Mouse (Mus musculus) kidney, adult 2 months (tissue): Measurements from ENCODE around the gene Tmed2.

ENCODE experiments used
- CTCF ChIP-seq: fragments of 200-500 bp; conservative IDR thresholded peaks from 2 replicates; pipeline ENCODE4 v1.5.1; 2011; ENCODE audit warnings: low read depth, mild to moderate bottlenecking, control low read depth, low read length, moderate library complexity, mixed read lengths; ENCODE audit not compliant: insufficient read depth, insufficient read length
- POLR2A ChIP-seq: fragments of 200-500 bp; IDR thresholded peaks from one replicate; pipeline ENCODE4 v1.6.1; 2011; ENCODE audit warnings: low read depth, low read length, control low read depth

DNA sequence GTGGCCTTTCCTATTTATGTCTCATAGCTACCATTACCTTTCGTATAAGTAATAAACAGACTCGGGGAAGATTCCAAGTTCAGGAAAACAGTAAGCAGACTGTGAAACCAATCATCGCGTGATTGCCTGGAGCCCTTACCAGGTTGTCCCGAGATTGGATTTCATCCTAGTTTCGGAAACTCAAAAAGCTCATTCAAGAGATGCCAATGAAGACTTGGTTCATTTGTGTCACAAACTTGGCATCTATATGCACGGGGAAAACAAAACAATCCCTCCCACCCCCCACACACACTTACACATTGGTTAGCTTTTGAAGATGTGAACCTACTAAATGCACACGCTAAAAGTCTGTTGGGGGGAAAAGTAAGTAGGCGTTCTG is 11.6 kb downstream of the Tmed2 start:
- TF ChIP-seq CTCF (no peak), POLR2A (no peak)
